Comparison of ENCODE assay signal across 20 mouse cellular contexts in the genomic region with DNA sequence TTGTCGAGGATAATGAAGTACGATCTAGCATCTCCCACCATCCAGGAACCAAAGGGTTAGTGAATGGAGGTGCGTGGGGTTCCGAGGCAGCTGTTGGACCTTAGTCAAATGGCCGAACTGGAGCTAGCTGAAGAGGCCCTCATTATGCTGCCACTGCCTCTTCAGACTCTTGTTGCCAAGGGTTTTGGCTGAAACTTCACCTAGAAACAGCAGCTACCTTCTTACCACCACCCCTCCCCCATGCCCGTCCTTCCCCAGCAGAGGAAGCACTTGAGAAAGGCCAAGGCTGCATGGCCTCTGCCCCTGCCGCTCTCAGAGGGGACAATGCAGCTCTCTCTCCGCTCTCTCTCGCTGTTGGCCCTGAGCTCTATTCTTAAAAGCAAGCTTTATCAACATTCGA.
DNase-seq lines count a peak whose midpoint lies in the region; ATAC-seq lines count a peak whose summit lies in the region.
"Had no signal": no experiment of that assay in that cellular context is flagged by ENCODE, and none has a peak within 500 bp of the region (broad histone marks: within the 10 kb centered on the region; RNA-seq: fewer than 3 reads in every experiment).

No protein-coding gene starts in this region.

- DNase-seq in forebrain, embryonic 14.5 days (ENCODE audit: low spot score) = peak; percentile 31
- no peak for DNase-seq in forebrain, embryonic 11.5 days (ENCODE audit: low spot score)
- no peak for DNase-seq in midbrain, embryonic 10.5 days (ENCODE audit: low spot score)
- no peak for DNase-seq in midbrain, embryonic 14.5 days
- peak; percentile 39 to 56 for DNase-seq in layer of hippocampus, postnatal 10 days (ENCODE audit: low spot score in 2 of 2)
- DNase-seq in lung, postnatal 36 days = peak; percentile 70
- DNase-seq in ovary, postnatal 14 days (ENCODE audit: low spot score) = no peak
- no peak for DNase-seq in retina, postnatal 1 day
- DNase-seq: cerebellum, adult 9-10 months; heart, adult 18-20 months; heart, postnatal 36 days; kidney, adult 18-20 months; spleen, adult 18-20 months had no signal

- H3K4me3 ChIP-seq in forebrain, embryonic 14.5 days (ENCODE audit: low read depth, low read length) = no peak overlapping the region
- H3K4me3 ChIP-seq in forebrain, embryonic 11.5 days (ENCODE audit: low read depth, low read length) = no peak overlapping the region
- no peak overlapping the region for H3K4me3 ChIP-seq in midbrain, embryonic 10.5 days
- no peak overlapping the region for H3K4me3 ChIP-seq in midbrain, embryonic 14.5 days (replicated peaks; ENCODE audit: low read depth, low read length)
- H3K4me3 ChIP-seq: embryonic facial prominence, embryonic 13.5 days; left cerebral cortex, adult 2 months; megakaryocyte, embryonic 14.5 days; neural tube, embryonic 13.5 days had no signal

- H3K4me1 ChIP-seq in forebrain, embryonic 14.5 days (ENCODE audit: control insufficient read depth, insufficient read depth, low read length) = peaks cover 7% of the 10 kb centered on the region
- no peaks in the 10 kb centered on the region; the same call in 1 of the 2 replicates for H3K4me1 ChIP-seq in forebrain, embryonic 11.5 days (replicated peaks; ENCODE audit: control insufficient read depth, insufficient read depth, low read length)
- H3K4me1 ChIP-seq in midbrain, embryonic 10.5 days = peaks cover 33% of the 10 kb centered on the region
- H3K4me1 ChIP-seq in midbrain, embryonic 14.5 days (ENCODE audit: control insufficient read depth, insufficient read depth, low read length) = peaks cover 8% of the 10 kb centered on the region

- H3K27ac ChIP-seq in forebrain, embryonic 14.5 days (ENCODE audit: low read depth, low read length) = no peak overlapping the region
- no peak overlapping the region for H3K27ac ChIP-seq in forebrain, embryonic 11.5 days (ENCODE audit: low read depth, low read length)
- H3K27ac ChIP-seq in midbrain, embryonic 10.5 days (replicated peaks) = 0 out of 2 replicates have a peak overlapping the region, but pooled peaks have one; percentile 50
- no peak overlapping the region for H3K27ac ChIP-seq in midbrain, embryonic 14.5 days (replicated peaks; ENCODE audit: low read depth, low read length)
- H3K27ac ChIP-seq: embryonic facial prominence, embryonic 13.5 days; left cerebral cortex, adult 2 months; neural tube, embryonic 13.5 days had no signal

- no peaks in the 10 kb centered on the region for H3K9me3 ChIP-seq in forebrain, embryonic 14.5 days (replicated peaks; ENCODE audit: control insufficient read depth, low read length)
- H3K9me3 ChIP-seq in forebrain, embryonic 11.5 days (ENCODE audit: control insufficient read depth, low read length) = no peaks in the 10 kb centered on the region
- H3K9me3 ChIP-seq in midbrain, embryonic 10.5 days (replicated peaks) = no peaks in the 10 kb centered on the region
- H3K9me3 ChIP-seq in midbrain, embryonic 14.5 days (ENCODE audit: control insufficient read depth, low read length) = no peaks in the 10 kb centered on the region
- H3K9me3 ChIP-seq: embryonic facial prominence, embryonic 13.5 days; G1E; neural tube, embryonic 13.5 days had no signal

- H3K27me3 ChIP-seq in forebrain, embryonic 14.5 days (replicated peaks; ENCODE audit: control insufficient read depth, insufficient read depth, low read length) = no peaks in the 10 kb centered on the region
- H3K27me3 ChIP-seq in forebrain, embryonic 11.5 days (ENCODE audit: control insufficient read depth, insufficient read depth, low read length) = no peaks in the 10 kb centered on the region
- H3K27me3 ChIP-seq in midbrain, embryonic 10.5 days (ENCODE audit: low read depth, poor library complexity, severe bottlenecking) = no peaks in the 10 kb centered on the region; the same call in 1 of the 2 replicates
- no peaks in the 10 kb centered on the region for H3K27me3 ChIP-seq in midbrain, embryonic 14.5 days (ENCODE audit: control insufficient read depth, insufficient read depth, low read length)
- H3K27me3 ChIP-seq: embryonic facial prominence, embryonic 13.5 days; neural tube, embryonic 13.5 days had no signal

- WGBS in forebrain, embryonic 14.5 days = 74% methylated on average over 10 of the region's 10 CpGs
- 61% methylated on average over 10 of the region's 10 CpGs for WGBS in forebrain, embryonic 11.5 days
- WGBS in midbrain, embryonic 10.5 days = 78% methylated on average over 10 of the region's 10 CpGs
- 77% methylated on average over 10 of the region's 10 CpGs for WGBS in midbrain, embryonic 14.5 days

- H3K4me2 ChIP-seq in forebrain, embryonic 14.5 days (ENCODE audit: low read length) = no peak overlapping the region
- H3K4me2 ChIP-seq in forebrain, embryonic 11.5 days (ENCODE audit: low read depth, low read length, severe bottlenecking) = no peak overlapping the region
- no peak overlapping the region for H3K4me2 ChIP-seq in midbrain, embryonic 14.5 days (ENCODE audit: low read length)
- H3K4me2 ChIP-seq: embryonic facial prominence, embryonic 13.5 days; liver, embryonic 11.5 days; neural tube, embryonic 13.5 days had no signal

- H3K36me3 ChIP-seq in forebrain, embryonic 14.5 days (ENCODE audit: control insufficient read depth, insufficient read depth, low read length) = no peaks in the 10 kb centered on the region
- H3K36me3 ChIP-seq in forebrain, embryonic 11.5 days (ENCODE audit: control insufficient read depth, insufficient read depth, low read length) = no peaks in the 10 kb centered on the region
- no peaks in the 10 kb centered on the region for H3K36me3 ChIP-seq in midbrain, embryonic 10.5 days
- H3K36me3 ChIP-seq in midbrain, embryonic 14.5 days (ENCODE audit: control insufficient read depth, insufficient read depth, low read length) = no peaks in the 10 kb centered on the region
- H3K36me3 ChIP-seq: embryonic facial prominence, embryonic 13.5 days; G1E; neural tube, embryonic 13.5 days had no signal

- no peak overlapping the region for H3K9ac ChIP-seq in forebrain, embryonic 14.5 days (ENCODE audit: low read length)
- no peak overlapping the region for H3K9ac ChIP-seq in forebrain, embryonic 11.5 days (ENCODE audit: low read length)
- H3K9ac ChIP-seq in midbrain, embryonic 14.5 days (replicated peaks; ENCODE audit: low read length) = no peak overlapping the region
- H3K9ac ChIP-seq: embryonic facial prominence, embryonic 13.5 days; neural tube, embryonic 13.5 days had no signal

- no peak for ATAC-seq in forebrain, embryonic 14.5 days
- ATAC-seq in forebrain, embryonic 11.5 days (replicated peaks; ENCODE audit: low FRiP score) = no peak
- no peak for ATAC-seq in midbrain, embryonic 14.5 days (ENCODE audit: low FRiP score, low TSS enrichment)
- ATAC-seq: activated CD4-positive, CD25-positive, alpha-beta regulatory T cell, adult 4 months had no signal

Comparison
In these comparisons a context has a peak if more than half of its experiments do, and no peak if none do; other contexts are left out.
1. DNase-seq: peak in forebrain, embryonic 14.5 days (single experiment), layer of hippocampus, postnatal 10 days (2 of 2) and lung, postnatal 36 days (single experiment); none in forebrain, embryonic 11.5 days (single experiment), midbrain, embryonic 10.5 days (single experiment), midbrain, embryonic 14.5 days (single experiment), ovary, postnatal 14 days (single experiment) and retina, postnatal 1 day (single experiment).